Mouse (Mus musculus) liver, embryonic 14.5 days (tissue): ENCODE measurements around the gene Amer2. TPM values are rescaled to one million over a fixed set of nuclear protein-coding genes. Genes with fewer than 3 reads are reported as not detected.

Source experiments
- ATAC-seq: fragments of 200-750 bp; cut with Nextera tagmentation; 2 replicates; pipeline ENCODE4 v1.8.0; 2017; ENCODE audit warnings: moderate number of reproducible peaks, mild to moderate bottlenecking, moderate library complexity; ENCODE audit not compliant: insufficient read depth
- DNase-seq, 3 experiments: peaks; one replicate each; pipeline ENCODE4 v3.0.0-alpha.2; 2012 to 2013; ENCODE audit warnings: low read depth in 3 of 3, low spot score in 3 of 3
- H3K27ac ChIP-seq: fragments of 300-500 bp; sonication (generic); 2 replicates; pipeline ENCODE4 v1.5.1; 2014; ENCODE audit warnings: moderate library complexity, mild to moderate bottlenecking, control low read depth, inconsistent platforms
- H3K27me3 ChIP-seq: fragments of 300-500 bp; sonication (generic); 2 replicates; pipeline ENCODE4 v1.6.1; 2014; ENCODE audit warnings: mild to moderate bottlenecking, low read length, moderate library complexity; ENCODE audit not compliant: control insufficient read depth, insufficient read depth
- H3K36me3 ChIP-seq: fragments of 300-500 bp; sonication (generic); replicated peaks from 2 replicates; pipeline ENCODE4 v1.6.1; 2014; ENCODE audit warnings: low read depth; ENCODE audit not compliant: control insufficient read depth, insufficient read depth
- H3K4me1 ChIP-seq, 2 experiments: fragments of 200-500 bp in 1 of 2; fragments of 300-500 bp in 1 of 2; sonication (generic) in 1 of 2; replicated peaks; 2 replicates each; pipeline ENCODE4 v1.6.1; 2012 to 2014; ENCODE audit warnings: antibody characterized with exemption in 1 of 2, inconsistent platforms in 1 of 2, low read length in 1 of 2; ENCODE audit not compliant: control insufficient read depth in 2 of 2, insufficient read depth in 2 of 2
- H3K4me2 ChIP-seq: fragments of 300-500 bp; sonication (generic); 2 replicates; pipeline ENCODE4 v1.6.1; 2014; ENCODE audit warnings: low read depth, mild to moderate bottlenecking, control low read depth, moderate library complexity
- H3K4me3 ChIP-seq, 2 experiments: fragments of 200-500 bp in 1 of 2; fragments of 300-500 bp in 1 of 2; sonication (generic) in 1 of 2; 2 replicates each; pipeline ENCODE4 v1.5.1; 2012 to 2014; ENCODE audit warnings: low read depth in 2 of 2, low read length in 2 of 2, mild to moderate bottlenecking in 2 of 2, control low read depth in 1 of 2, inconsistent platforms in 1 of 2, moderate library complexity in 1 of 2; ENCODE audit not compliant: insufficient read depth in 1 of 2
- H3K9ac ChIP-seq: fragments of 300-500 bp; sonication (generic); replicated peaks from 2 replicates; pipeline ENCODE4 v1.6.1; 2014; ENCODE audit warnings: mild to moderate bottlenecking, control low read depth, moderate library complexity
- H3K9me3 ChIP-seq: fragments of 300-500 bp; sonication (generic); 2 replicates; pipeline ENCODE4 v1.6.1; 2016; ENCODE audit warnings: low read length, mixed read lengths; ENCODE audit not compliant: control insufficient read depth
- CTCF ChIP-seq: IDR thresholded peaks from 2 replicates; pipeline ENCODE4 v1.5.1; 2016; ENCODE audit warnings: antibody characterized with exemption, low read depth, control low read depth
- EP300 ChIP-seq: IDR thresholded peaks from 2 replicates; pipeline ENCODE4 v1.6.1; 2016; ENCODE audit warnings: antibody characterized with exemption, low read depth
- WGBS: fragments of 180-500 bp; shearing (Covaris S2); extraction: QIAGEN DNeasy Blood & Tissue Kit; methylation state at CpG from one replicate; pipeline ENCODE4 v1.1.7; 2014; ENCODE audit not compliant: insufficient replicate concordance; 5-methylcytosine and 5-hydroxymethylcytosine counted together
- polyA plus RNA-seq, 2 experiments: library from polyadenylated mRNA; depleted of rRNA in 1 of 2; stranded (reverse) in 1 of 2; unstranded in 1 of 2; fragments of >200 nt; fragmentation: Nextera tagmentation in 1 of 2; extraction: Ambion mirVana in 1 of 2; gene quantifications; 2 replicates each; pipeline versions ENCODE4 v1.2.1 to v1.2.3; 2012 to 2014

Amer2 gene
- polyA plus RNA-seq, 2 experiments: 0.15 to 0.17 TPM

GRCm38 (mm10) chr14:60425553-60425952 is 52.5 kb downstream of the Amer2 start:
- 41% methylated on average over 7 of the region's 7 CpGs for WGBS
- no peak overlapping the region for H3K4me3 ChIP-seq
- ATAC-seq: no peak

GRCm38 (mm10) chr14:60427896-60428295 is 54.8 kb downstream of the Amer2 start:
- Histone ChIP-seq H3K9ac (no peak overlapping the region), H3K27ac (no peak overlapping the region), H3K4me3 (no peak overlapping the region), H3K9me3 (no peaks in the 10 kb centered on the region), H3K4me1 (no peaks in the 10 kb centered on the region), H3K36me3 (no peaks in the 10 kb centered on the region), H3K4me2 (no peak overlapping the region), H3K27me3 (no peaks in the 10 kb centered on the region)
- DNase-seq (no peak), ATAC-seq (no peak)
- TF ChIP-seq CTCF (no peak), EP300 (no peak)
- WGBS: 44% methylated on average over 3 of the region's 3 CpGs

More at GRCm38 (mm10) chr14:60425553-60425952, 52.5 kb downstream of the Amer2 start:
- Histone ChIP-seq H3K9ac (no peak overlapping the region), H3K9me3 (no peaks in the 10 kb centered on the region), H3K36me3 (no peaks in the 10 kb centered on the region), H3K27me3 (no peaks in the 10 kb centered on the region), H3K4me2 (no peak overlapping the region), H3K4me1 (no peaks in the 10 kb centered on the region), H3K27ac (no peak overlapping the region)
- no peak for TF ChIP-seq CTCF
- no peak for TF ChIP-seq EP300
- DNase-seq: no peak

GRCm38 (mm10) chr14:60429513-60429912 is 56.5 kb downstream of the Amer2 start:
- H3K9ac ChIP-seq: no peak overlapping the region
- H3K27me3 ChIP-seq: no peaks in the 10 kb centered on the region
- no peaks in the 10 kb centered on the region for H3K9me3 ChIP-seq
- no peaks in the 10 kb centered on the region for H3K4me1 ChIP-seq
- H3K36me3 ChIP-seq: no peaks in the 10 kb centered on the region
- H3K4me3 ChIP-seq: no peak overlapping the region
- 60% methylated on average over 6 of the region's 6 CpGs for WGBS
- ATAC-seq: no peak
- no peak overlapping the region for H3K27ac ChIP-seq
- H3K4me2 ChIP-seq: no peak overlapping the region
- DNase-seq: no peak
- TF ChIP-seq EP300 (no peak), CTCF (no peak)

- no peaks in the 10 kb centered on the region for H3K27me3 ChIP-seq
- no peaks in the 10 kb centered on the region for H3K36me3 ChIP-seq
- H3K27ac ChIP-seq: no peak overlapping the region
- no peak for ATAC-seq
- DNase-seq: no peak
- H3K9ac ChIP-seq: no peak overlapping the region
- H3K9me3 ChIP-seq: no peaks in the 10 kb centered on the region
- WGBS: 48% methylated on average over 5 of the region's 5 CpGs
- H3K4me2 ChIP-seq: no peak overlapping the region
- TF ChIP-seq EP300 (no peak), CTCF (no peak)
- H3K4me1 ChIP-seq: peaks cover 0 to 2% of the 10 kb centered on the region in 2 experiments; a peak in 1 of 4 replicates
- no peak overlapping the region for H3K4me3 ChIP-seq
These were observed 58.5 kb downstream of the Amer2 start for GRCm38 (mm10) chr14:60431515-60431914.

- Histone ChIP-seq H3K36me3 (no peaks in the 10 kb centered on the region), H3K9me3 (no peaks in the 10 kb centered on the region), H3K9ac (no peak overlapping the region), H3K27me3 (no peaks in the 10 kb centered on the region), H3K27ac (no peak overlapping the region), H3K4me1 (peaks cover 0 to 2% of the 10 kb centered on the region in 2 experiments; a peak in 1 of 4 replicates), H3K4me3 (no peak overlapping the region), H3K4me2 (no peak overlapping the region)
- TF ChIP-seq CTCF: no peak
- no peak for TF ChIP-seq EP300
- no peak for DNase-seq
- WGBS: 56% methylated on average over 2 of the region's 2 CpGs
- no peak for ATAC-seq
These were observed 59.1 kb downstream of the Amer2 start for GRCm38 (mm10) chr14:60432136-60432535.

- DNase-seq (no peak), ATAC-seq (no peak)
- Histone ChIP-seq H3K9me3 (no peaks in the 10 kb centered on the region), H3K4me1 (peaks cover 0 to 2% of the 10 kb centered on the region in 2 experiments; a peak in 1 of 4 replicates), H3K36me3 (no peaks in the 10 kb centered on the region), H3K4me2 (no peak overlapping the region), H3K27ac (no peak overlapping the region), H3K9ac (no peak overlapping the region), H3K27me3 (no peaks in the 10 kb centered on the region), H3K4me3 (no peak overlapping the region)
- TF ChIP-seq CTCF (peak; percentile 42), EP300 (no peak)
- 53% methylated on average over 4 of the region's 4 CpGs for WGBS
These were observed 62.5 kb downstream of the Amer2 start for GRCm38 (mm10) chr14:60435515-60435914.
